Mouse (Mus musculus): ENCODE data around the gene Arl6ip4.

- TF ChIP-seq EP300 (IDR thresholded peaks at IDR 0.05; ENCODE audit: insufficient read depth, low read depth, low read length), result peak; percentile 28; the same call in 1 of the 2 replicates
- TF ChIP-seq CTCF (IDR thresholded peaks at IDR 0.05), result no peak
- TF ChIP-seq POLR2A (IDR thresholded peaks at IDR 0.05; ENCODE audit: insufficient read depth, low read depth, low read length), result peak; percentile 86
These were observed 20.2 kb upstream of the Arl6ip4 start, which contains the start of gene Abcb9 for GRCm38 (mm10) chr5:124095596-124096232.
